Mouse (Mus musculus) ovary, postnatal 14 days (tissue): ENCODE data around the gene Rad9a.
"Not testable (repeated sequence)": the region's sequence is repeated elsewhere in the genome, so short reads cannot be mapped to it uniquely, and the experiment has no call there.

ENCODE experiments used
- DNase-seq: peaks from one replicate; pipeline ENCODE4 v3.0.0; 2022; ENCODE audit warnings: low spot score

Gene Rad9a

DNA sequence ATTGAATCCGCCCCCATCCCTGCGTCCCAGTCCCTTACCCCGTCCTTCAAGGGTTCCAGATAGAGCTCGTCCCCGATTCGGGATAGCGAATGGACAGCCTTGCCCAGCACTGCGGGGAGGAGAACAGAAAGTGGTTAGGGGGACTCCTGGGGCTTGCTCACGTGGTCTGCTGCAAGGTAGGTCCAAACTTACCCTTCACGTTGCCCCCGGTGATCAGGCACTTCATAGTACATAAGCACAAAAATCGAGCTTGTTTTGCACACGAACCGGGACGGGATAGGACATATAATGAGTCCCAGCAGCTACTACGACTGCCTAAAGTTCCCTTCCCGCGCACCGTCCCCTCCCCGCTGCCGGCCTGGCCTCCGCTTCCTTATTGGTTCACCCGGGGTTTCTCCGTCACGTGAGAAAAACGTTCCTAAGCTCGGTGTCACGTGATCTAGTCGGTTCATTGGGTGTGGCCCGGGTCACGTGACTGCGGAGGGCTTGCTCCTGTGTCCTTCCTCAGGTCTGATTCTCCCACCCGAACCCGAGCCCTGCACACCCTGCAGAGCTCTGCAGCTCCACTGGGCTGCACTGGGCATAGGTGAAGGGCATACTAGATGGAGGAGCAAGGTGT is at the start of gene Rad9a:
TSS of gene Rad9a (minus strand) at position 372 of the 619 bp plus-strand sequence.
- peak; percentile 85 for DNase-seq

DNA sequence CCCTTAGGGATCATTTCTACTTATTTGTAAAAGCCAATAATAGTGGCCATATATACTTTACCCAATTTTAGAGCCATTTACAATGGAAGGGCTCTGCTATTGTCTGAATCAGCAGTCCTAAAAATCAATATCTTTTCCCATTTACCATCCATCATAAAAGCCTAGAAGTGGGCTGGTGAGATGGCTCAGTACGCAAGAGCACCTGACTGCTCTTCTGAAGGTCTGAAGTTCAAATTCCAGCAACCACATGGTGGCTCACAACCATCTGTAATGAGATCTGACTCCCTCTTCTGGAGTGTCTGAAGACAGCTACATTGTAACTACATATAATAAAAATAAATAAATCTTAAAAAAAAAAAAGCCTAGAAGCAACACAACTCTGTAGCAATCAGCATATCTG is 47.2 kb upstream of the Rad9a start:
- DNase-seq, result not testable (repeated sequence)

DNA sequence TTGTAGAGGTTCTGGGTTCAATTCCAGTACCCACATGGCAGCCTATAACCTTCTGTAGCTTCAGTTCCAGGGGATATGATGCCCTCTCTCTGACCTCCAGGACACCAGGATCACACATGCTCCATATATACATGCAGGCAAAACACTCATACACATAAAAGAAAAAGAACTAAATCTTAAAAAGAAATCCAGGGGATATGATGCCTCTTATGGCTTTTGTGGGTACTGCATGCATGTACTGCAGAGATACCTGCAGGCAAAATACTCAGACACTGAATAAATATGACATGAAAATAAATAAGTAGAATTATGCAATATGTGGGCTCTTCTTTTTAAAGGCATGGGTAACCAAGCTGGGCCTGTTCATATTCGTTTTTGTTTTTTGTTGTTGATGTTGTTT is 45.5 kb upstream of the Rad9a start:
- DNase-seq, result no peak

DNA sequence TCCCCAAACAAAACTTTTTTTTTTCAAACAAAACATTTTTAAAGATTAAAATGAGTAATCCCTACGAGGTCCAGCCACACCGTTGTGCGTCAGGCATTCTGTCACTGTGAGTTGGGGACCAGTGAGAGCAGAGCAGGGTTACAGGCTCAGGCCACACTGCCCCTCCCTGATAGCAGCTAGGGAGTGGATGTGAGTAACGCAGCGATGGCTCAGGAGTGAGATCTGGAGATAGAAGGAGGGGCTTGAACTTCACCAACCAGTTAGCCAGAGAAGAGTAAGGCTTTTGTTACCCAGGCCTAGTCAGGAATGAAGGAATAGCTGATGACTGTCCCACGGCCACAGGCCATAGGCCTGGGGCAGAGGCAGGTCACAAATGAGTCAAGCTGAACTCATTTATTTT is 43.3 kb upstream of the Rad9a start:
- DNase-seq, result no peak

DNA sequence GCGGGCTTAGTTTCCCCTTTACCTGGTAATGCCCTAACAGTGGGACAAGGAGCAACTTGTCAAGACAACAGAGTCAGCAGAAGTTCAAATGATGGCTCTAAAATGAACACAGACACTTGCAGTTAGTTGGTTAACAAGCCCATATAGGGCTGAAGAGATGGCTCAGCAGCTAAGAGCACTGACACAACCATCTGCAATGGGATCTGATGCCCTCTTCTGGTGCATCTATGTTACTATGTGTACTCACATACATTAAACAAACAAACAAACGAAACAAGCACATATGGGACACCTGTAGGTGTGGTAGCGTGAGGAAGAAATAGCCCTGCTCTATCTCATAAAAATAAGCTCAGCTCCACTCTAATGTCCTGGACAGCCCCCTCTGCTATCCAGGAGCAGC is 41.0 kb upstream of the Rad9a start:
- DNase-seq, result no peak

DNA sequence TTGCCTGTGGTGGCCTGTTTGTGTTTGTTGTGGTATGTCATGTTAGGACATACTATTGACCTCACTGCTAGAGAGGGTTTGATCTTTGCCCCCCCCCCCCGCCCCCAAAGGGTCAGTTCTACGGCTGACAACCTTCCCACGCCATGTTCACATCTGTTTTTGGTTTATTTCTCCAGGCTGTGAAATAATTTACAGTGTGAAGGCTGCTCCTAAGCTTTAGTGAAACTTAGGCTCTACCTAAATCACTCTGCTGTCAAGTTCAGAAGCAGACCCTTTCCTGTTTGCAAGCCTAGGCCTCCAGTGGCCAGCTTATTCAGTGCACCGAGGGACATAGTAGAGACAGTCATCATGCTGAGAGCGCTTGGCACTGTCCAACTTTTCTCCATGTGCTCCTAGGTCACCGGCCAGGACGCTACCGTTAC is 38.8 kb upstream of the Rad9a start:
- no peak for DNase-seq

DNA sequence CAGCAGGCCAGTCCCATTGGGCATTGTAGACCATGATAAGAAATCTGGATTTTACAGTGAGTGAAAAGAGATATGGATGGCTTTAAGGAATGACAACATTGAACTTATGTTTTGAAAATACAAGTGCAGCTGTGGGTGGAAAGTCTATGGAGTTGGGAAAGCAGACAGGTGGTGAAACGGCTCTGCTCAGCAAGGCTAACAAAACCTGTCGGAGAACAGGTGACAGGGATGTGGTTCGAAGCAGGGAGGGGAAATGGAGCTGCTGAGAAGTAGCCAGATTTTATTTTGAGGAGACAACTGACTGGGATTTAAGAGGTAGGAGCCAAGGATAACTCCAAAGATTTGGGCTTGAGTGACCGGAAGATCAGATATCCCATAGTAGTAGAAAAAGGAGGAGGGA is 33.1 kb upstream of the Rad9a start:
- no peak for DNase-seq

DNA sequence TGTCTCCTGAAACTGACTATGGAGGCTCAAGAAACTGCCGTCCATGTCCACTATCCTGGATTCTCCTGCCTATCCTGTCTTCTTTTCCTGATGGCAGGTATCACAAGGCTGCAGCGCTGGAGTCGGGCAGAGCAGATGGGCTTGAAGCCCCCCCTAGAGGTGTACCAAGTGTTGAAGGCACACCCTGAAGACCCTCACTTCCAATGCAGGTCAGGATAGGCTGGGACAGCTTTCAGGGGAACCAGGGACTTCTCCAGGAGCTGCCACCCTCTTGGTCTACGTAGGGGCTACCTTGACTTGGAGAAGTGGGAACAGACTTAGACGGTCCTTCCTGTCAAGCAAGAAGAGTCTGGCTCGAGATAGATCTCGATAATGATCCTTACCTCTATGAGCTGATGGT is 31.2 kb upstream of the Rad9a start:
- no peak for DNase-seq

DNA sequence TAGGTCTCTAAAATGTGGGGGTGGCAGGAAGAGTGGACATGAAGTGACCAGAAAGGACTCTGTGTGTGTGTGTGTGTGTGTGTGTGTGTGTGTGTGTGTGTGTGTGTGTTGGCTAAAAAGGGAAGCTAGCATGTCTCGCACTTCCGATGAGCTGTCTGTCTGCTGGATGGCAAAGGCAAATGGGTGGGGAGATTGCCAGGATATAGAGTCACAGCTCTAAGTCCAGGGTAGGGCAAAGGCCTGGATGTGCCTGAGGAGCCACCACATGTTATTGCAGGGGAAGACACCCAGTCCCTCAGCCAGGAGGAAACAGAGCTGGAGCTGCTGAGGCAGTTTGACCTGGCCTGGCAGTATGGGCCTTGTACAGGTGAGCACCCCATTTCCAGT is 30.7 kb upstream of the Rad9a start:
- DNase-seq, result no peak

DNA sequence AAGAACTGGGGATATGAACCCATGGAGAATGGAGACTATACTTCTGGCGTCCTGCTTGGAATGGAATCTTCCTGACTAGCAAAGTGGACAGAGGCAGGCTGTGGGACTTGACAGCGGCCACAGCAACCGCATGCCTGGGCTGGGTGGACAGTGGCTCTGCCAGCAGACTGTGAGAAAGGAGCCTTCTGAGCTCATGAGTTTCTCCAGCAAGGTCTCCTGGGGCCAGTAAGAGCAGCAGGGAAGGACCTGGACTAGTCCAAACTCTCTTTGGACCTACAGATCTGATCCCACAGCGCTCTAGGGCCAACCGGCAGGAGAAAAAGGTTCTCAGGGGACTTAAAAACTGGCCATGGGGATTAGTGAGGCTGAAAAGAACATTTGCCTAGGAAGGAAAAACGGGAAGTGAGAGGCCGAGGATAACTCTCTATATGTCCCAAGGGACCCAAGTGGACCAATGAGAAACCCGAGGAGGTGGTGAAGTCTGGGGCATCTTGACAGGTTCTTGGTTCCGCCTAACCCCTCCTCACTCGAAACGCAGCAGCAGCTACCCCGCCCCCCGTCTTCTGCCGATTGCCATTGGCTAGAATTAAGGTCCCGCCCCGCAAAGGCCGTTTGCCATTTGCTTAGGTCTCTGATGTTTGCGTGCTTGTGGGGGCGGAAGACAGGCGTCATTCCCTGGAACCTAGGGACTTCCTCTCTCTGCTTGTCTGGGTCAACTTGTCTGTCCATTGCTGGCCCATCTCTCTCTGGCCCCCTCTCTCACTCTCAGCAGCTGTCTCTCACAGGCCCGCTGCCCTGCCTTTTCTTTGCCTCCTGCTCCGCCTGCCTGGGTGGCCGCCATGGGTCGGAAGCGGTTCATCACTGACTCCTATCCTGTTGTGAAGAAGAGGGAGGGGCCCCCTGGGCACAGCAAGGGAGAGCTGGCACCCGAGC is 30.1 kb upstream of the Rad9a start, which contains the start of gene Pold4:
TSS of gene Pold4 (plus strand) at position 647 of the 933 bp plus-strand sequence.
- peak; percentile 90 for DNase-seq

DNA sequence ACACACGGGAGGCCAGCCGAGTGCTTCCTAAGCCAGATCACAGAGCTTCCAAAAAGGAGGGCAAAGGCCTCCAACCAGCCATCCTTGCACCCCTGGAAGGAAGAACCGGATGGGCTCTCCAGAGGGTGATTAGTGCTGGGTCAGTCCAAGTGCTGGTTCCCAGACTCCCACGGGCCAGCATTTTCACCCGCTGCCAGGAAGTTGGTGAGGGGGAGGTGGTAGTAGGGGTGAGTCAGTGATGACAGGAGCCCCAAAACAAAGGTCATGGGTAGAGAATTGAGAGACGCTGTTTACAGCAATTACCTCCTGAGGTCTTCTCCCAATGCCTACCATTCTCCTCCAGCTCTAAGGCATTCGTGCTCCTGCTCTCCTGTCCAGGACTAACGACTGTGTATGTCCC is 29.0 kb upstream of the Rad9a start:
- no peak for DNase-seq

DNA sequence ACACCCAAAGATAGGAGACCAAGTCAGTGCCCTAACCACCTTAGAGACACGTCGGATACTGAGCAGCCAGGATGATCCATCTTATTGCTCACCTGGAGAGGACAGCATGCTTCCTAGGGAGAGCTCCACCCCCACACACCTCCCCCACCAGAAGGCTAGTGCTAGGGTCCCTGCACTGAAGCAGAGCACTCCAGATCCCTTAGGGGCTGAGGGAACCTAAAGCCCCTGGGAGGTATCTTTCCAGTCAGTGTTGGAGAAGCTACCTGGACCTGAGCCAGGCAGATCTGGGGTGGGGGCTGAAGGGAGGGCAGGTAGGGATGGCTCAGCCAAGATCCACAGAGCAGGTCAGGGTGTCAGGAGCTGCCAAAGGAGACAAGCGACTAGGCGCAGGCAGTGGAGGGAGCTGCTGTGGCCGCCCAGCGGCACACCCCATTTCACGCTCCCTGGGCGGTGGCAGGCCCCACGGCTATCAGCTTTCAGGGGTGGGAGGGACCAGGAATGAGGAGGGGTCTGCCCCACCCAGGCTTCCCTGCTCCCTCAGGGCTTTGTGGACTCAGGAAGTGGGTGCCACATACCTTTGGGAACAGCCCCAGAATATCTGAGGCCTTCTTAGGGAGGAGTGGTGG is 28.1 kb upstream of the Rad9a start:
- DNase-seq, result no peak

DNA sequence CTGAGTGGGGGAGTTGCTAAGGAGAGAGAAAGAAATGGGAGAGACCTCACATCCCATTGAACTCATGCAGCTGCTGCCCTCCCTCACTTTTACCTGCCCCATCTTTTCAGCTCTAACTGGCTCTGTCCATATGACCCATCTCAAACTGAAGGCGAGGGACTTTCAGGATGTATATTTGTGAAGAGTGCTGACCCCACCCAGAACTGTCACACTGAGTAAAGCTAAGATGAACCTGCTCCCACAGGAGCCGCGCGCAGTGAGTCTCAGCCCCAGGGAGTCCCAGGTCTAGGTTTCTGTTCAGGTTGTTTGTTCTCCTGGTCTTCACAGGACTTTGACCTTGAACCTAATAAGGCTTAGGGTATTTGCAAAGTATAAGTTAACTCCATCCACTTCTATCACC is 27.4 kb upstream of the Rad9a start:
- no peak for DNase-seq

DNA sequence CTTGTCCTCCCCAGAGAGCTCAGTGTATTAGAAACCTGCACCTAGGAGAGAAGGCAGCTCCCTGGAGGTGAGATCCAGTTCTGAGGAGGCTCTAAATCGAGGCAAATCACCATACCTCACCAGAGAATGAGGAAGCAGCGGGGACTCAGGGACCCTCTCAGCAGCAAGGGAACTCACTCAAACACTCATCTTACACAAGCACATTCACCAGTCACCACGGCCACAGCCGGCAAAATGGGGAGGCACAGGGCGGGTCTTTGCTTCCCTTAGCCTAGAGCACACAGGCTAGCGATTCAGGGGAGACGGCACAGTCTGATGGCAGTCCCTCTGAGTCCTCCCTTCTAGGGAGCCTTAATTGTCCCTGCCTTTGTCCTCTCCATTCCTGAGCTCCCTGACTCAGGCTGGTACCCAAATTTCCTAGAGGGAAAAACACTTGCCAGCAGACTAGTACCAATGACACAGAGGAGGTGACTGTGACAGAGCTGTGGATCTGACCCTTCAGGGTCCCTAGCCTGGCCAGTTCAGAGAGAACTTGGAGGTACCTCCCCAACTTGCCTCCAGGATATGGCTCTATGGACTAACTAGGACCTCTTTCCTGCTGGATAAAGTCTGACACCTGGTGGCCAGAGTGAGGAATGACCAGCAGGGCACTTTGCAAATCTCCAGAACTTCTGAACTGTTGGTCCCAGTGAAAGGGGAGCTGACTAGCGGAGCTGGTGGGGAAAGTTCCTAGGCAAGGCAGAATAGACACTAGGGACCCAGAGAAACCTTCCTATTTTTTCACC is 26.6 kb upstream of the Rad9a start:
- DNase-seq, result peak; percentile 77

DNA sequence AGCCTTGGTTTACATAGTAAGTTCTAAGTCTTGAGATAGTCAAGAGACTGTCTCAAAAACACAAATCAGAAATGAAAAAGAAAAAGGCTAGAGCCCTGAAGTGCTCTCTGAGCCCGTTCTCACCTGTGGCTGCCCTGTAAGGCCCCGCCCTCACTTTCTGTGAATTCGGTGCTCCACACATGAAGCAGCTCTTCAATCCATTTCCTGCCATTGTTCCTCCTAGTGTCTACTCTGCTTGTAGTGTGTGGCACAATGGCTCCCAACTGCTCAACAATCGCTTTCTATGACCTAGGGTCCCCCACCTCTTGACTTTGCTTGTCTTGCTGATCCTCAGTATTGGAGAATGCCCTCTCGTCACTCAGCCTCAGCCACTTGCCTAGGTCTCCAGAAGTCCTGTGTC is 26.0 kb upstream of the Rad9a start:
- DNase-seq, result no peak

DNA sequence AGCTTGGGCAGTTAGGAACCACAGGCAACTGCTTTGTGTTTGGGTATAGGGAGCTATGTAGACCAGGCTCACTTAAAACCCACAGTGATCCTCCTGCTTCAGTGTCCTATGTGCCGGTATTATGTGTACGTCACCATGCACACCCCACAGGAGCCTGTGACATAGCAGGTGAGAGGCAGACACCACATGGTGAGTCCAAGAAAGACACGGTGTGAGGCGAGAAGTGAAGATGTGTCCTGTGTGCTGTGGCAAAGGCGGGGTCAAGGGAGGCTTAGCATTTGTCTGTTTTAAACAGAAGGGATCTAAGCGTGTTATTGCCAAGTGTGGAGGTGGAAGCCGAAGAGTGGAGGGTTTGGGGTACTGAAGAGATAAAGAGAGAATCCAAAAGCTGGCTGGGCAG is 25.3 kb upstream of the Rad9a start:
- no peak for DNase-seq

DNA sequence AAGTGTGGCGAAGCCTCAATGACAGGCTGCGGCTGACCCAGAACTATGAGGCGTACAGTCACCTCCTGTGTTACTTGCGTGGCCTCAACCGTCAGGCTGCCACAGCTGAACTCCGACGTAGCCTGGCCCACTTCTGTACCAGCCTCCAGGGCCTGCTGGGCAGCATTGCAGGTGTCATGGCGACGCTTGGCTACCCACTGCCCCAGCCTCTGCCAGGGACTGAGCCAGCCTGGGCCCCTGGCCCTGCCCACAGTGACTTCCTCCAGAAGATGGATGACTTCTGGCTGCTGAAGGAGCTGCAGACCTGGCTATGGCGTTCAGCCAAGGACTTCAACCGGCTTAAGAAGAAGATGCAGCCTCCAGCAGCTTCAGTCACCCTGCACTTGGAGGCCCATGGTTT is 20.7 kb upstream of the Rad9a start:
- DNase-seq, result no peak

DNA sequence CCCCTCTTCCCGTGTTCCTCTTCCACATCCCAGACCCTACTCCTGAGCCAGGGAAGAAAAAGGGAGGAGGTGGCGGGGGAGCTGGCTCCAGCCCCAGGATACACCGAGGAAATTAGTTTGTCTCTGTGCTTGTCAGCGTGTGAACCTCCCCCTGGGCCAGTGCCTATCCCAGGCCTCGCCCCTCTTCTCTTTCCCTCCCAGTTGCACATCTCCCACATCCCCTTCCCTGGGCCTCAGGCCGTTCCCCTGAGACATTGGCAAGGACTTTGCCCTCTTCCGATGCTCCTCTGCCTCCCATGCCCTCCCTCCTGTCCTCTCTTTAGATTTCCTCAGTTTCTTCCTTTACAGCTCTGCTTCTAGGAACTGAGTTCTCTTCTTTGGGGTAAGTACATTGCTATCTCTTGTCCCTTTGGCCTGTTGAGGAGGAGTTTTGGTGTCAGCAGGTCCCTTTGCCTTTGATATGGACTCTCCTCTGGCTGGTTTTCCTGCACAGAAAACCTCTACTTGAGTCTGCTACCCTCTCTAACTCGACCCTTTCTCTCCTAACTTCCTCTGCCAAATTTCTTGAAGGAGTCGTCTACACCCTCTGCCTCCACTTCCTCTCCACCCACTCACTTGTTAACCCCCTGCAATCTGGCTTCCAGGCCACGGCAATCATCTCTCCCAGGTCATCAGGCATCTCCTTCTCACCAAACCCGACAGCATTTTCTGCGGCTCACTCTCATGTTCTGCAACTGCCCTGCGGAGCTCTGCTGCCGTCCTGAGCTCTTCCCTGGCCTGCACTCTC is 19.7 kb upstream of the Rad9a start:
- DNase-seq, result peak; percentile 48

DNA sequence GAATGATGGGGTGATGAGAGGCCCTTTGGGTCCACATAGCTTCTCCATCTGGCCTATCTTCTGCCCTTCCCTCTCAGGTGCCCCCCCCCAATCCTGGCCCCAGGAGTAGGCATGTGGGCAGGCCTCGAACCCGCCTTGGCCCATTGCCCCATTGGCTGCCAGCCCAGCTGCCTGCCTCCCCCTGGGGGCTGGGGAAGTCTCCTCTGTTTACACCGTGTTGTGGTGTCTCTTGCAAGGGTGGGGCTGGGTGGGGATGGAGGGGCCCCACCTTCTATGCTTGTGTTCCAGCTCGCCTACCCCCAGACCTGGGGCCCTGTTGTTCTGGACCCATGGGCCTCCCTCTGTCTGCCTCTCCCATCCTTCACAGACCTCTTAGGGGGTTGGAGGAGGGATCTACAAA is 19.0 kb upstream of the Rad9a start:
- no peak for DNase-seq

DNA sequence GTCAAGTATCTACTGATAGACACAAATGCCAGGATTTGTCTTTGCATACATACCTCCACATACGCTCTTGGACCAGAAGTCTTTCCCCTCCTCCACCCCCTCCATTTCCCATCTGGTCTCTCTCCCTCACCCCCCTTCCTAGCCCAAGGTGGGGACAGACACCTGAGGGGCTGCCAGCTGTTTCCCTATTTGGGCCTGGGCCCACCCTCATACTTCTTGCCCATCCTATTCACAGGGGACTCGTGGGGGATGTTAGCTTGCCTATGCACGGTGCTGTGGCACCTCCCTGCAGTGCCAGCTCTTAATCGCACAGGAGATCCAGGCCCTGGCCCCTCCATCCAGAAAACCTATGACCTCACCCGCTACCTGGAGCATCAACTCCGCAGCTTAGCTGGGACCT is 18.5 kb upstream of the Rad9a start:
- no peak for DNase-seq

DNA sequence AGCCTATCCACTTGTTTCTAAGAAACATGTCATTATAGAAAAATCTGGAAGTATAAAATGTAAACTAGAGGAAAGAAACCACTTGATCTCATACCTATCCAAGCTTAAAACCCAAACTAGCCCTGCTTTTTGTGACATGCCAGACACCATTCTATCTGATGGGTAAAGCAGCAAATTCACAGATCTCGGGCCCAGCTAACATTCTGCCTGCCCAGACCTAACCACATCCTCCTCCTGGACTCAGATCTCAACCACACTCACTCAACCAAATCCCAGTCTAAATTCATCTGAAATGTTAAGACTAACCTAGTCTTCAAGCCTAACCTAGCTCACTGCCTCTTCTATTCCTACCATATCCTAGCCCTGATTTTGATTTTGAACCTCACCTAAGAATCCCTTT is 17.3 kb upstream of the Rad9a start:
- no peak for DNase-seq

DNA sequence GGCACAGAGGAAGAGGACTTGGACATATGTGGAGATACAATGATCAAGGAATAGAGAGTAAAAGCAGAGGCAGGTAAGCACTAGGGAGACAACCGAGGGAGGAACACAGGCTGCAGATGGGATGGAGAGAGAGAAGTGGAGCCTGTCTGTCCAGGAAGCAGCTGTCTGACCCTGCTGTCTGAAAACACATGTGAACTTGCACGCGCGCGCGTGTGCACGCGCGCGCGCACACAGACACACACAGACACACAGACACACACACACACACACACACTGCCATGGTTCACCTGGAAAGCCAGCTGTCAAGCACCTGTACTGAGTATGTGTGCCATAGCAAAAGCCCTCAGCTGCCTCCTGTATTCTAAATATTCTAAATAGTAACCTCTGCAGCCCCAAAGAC is 16.8 kb upstream of the Rad9a start:
- no peak for DNase-seq
